Mouse (Mus musculus): Measurements from ENCODE around the gene Usp6nl. TPM values are rescaled to one million over a fixed set of nuclear protein-coding genes. Genes with fewer than 3 reads are reported as not detected.

Gene Usp6nl
- polyA plus RNA-seq, 1 experiment, result 8.6 TPM

- Histone ChIP-seq H3K4me3 (ENCODE audit: insufficient read depth, low read length) (no peak overlapping the region), H3K4me1 (ENCODE audit: control insufficient read depth, insufficient read depth, low read length) (peaks cover 1% of the 10 kb centered on the region; the same call in 1 of the 2 replicates), H3K27ac (ENCODE audit: insufficient read depth, low read length) (no peak overlapping the region)
- no peak for TF ChIP-seq POLR2A (IDR thresholded peaks at IDR 0.05; ENCODE audit: extremely low read depth, insufficient read depth, low read length)
- TF ChIP-seq CTCF (IDR thresholded peaks at IDR 0.05; ENCODE audit: extremely low read depth, insufficient read depth, low read length), result no peak
Observed at GRCm38 (mm10) chr2:6330756-6331155, 8.3 kb downstream of the Usp6nl start.

- Histone ChIP-seq H3K4me1 (ENCODE audit: control insufficient read depth, insufficient read depth, low read length) (peaks cover 1% of the 10 kb centered on the region; the same call in 1 of the 2 replicates), H3K4me3 (ENCODE audit: insufficient read depth, low read length) (no peak overlapping the region), H3K27ac (ENCODE audit: insufficient read depth, low read length) (no peak overlapping the region)
- no peak for TF ChIP-seq CTCF (IDR thresholded peaks at IDR 0.05; ENCODE audit: extremely low read depth, insufficient read depth, low read length)
- no peak for TF ChIP-seq POLR2A (IDR thresholded peaks at IDR 0.05; ENCODE audit: extremely low read depth, insufficient read depth, low read length)
Observed at GRCm38 (mm10) chr2:6331324-6332137, 9.1 kb downstream of the Usp6nl start.

DNA sequence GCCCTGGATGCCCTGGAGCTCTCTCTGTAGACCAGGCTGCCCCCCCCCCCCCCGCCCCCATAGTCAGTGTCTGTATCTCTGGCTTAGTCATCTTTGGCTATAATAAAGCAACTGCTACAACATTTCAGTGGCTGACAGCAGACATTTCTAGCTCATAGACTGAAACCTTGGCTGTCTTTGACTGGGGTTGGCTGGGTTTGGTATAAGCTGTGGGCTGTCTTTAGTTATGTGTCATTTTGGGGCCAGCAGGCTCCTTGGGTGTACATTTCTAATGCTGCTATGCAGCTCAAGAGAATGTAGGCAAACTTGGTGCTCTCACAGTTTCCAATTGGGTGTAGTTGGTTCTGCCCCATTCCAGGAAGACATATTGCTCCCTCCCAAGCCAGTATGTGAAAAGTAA is 11.1 kb downstream of the Usp6nl start:
- Histone ChIP-seq H3K27ac (ENCODE audit: insufficient read depth, low read length) (no peak overlapping the region), H3K4me1 (ENCODE audit: control insufficient read depth, insufficient read depth, low read length) (peaks cover 1% of the 10 kb centered on the region; the same call in 1 of the 2 replicates), H3K4me3 (ENCODE audit: insufficient read depth, low read length) (no peak overlapping the region)
- TF ChIP-seq CTCF (IDR thresholded peaks at IDR 0.05; ENCODE audit: extremely low read depth, insufficient read depth, low read length) (no peak), POLR2A (IDR thresholded peaks at IDR 0.05; ENCODE audit: extremely low read depth, insufficient read depth, low read length) (no peak)

- Histone ChIP-seq H3K27ac (ENCODE audit: insufficient read depth, low read length) (no peak overlapping the region), H3K4me3 (ENCODE audit: insufficient read depth, low read length) (no peak overlapping the region), H3K4me1 (ENCODE audit: control insufficient read depth, insufficient read depth, low read length) (peaks cover 1% of the 10 kb centered on the region; the same call in 1 of the 2 replicates)
- no peak for TF ChIP-seq POLR2A (IDR thresholded peaks at IDR 0.05; ENCODE audit: extremely low read depth, insufficient read depth, low read length)
- no peak for TF ChIP-seq CTCF (IDR thresholded peaks at IDR 0.05; ENCODE audit: extremely low read depth, insufficient read depth, low read length)
Observed at GRCm38 (mm10) chr2:6334011-6334410, 11.5 kb downstream of the Usp6nl start.

GRCm38 (mm10) chr2:6335032-6335735 is 12.7 kb downstream of the Usp6nl start:
- no peak for TF ChIP-seq CTCF (IDR thresholded peaks at IDR 0.05; ENCODE audit: extremely low read depth, insufficient read depth, low read length)
- TF ChIP-seq POLR2A (IDR thresholded peaks at IDR 0.05; ENCODE audit: extremely low read depth, insufficient read depth, low read length), result no peak
- H3K27ac ChIP-seq (ENCODE audit: insufficient read depth, low read length), result no peak overlapping the region

DNA sequence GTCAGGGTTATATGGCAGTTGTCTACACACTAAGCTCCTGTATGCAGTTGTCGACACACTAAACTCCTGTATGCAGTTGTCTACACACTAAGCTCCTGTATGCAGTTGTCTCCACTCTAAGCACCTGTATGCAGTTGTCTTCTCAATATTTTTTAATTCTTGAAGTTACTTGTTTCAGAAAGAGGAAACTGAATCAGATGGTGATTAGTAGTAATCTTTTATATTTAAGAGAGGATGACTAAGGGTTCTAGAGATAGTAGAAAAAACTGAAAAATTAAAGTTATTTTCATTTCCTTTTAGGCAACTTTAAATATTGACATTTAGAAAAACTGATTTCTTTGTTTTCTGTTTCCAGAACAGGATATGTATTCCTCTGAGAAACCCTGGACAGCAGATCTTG is 13.5 kb downstream of the Usp6nl start:
- TF ChIP-seq POLR2A (IDR thresholded peaks at IDR 0.05; ENCODE audit: extremely low read depth, insufficient read depth, low read length) (no peak), CTCF (IDR thresholded peaks at IDR 0.05; ENCODE audit: extremely low read depth, insufficient read depth, low read length) (no peak)

More at GRCm38 (mm10) chr2:6335032-6335735, 12.7 kb downstream of the Usp6nl start:
- Histone ChIP-seq H3K4me1 (ENCODE audit: control insufficient read depth, insufficient read depth, low read length) (peaks cover 1% of the 10 kb centered on the region; the same call in 1 of the 2 replicates), H3K4me3 (ENCODE audit: insufficient read depth, low read length) (no peak overlapping the region)

DNA sequence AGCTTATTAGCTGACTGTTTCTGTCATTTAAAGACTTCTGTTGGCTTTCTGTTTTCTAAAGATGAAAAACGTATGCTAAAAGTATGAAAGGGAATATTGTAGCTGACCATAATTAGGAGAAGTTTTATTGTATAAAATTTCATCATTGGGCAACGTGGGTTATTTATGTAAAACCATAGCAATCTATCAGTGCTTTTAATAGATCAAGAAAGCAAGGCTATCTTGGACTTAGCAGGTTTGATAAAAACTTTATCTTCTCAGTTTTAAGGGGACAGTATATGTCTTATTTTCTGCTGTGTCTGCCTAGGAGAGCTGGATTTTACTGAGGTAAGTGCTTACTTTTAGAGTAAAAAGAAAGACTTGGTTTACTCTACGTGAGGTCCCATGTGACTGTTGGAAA is 14.2 kb downstream of the Usp6nl start:
- H3K4me3 ChIP-seq (ENCODE audit: insufficient read depth, low read length), result no peak overlapping the region
- peaks cover under 1% of the 10 kb centered on the region; the same call in 1 of the 2 replicates for H3K4me1 ChIP-seq (ENCODE audit: control insufficient read depth, insufficient read depth, low read length)
- H3K27ac ChIP-seq (ENCODE audit: insufficient read depth, low read length), result no peak overlapping the region
- no peak for TF ChIP-seq POLR2A (IDR thresholded peaks at IDR 0.05; ENCODE audit: extremely low read depth, insufficient read depth, low read length)
- no peak for TF ChIP-seq CTCF (IDR thresholded peaks at IDR 0.05; ENCODE audit: extremely low read depth, insufficient read depth, low read length)

More for the DNA sequence above, 13.5 kb downstream of the Usp6nl start:
- Histone ChIP-seq H3K27ac (ENCODE audit: insufficient read depth, low read length) (no peak overlapping the region), H3K4me3 (ENCODE audit: insufficient read depth, low read length) (no peak overlapping the region), H3K4me1 (ENCODE audit: control insufficient read depth, insufficient read depth, low read length) (peaks cover 1% of the 10 kb centered on the region; the same call in 1 of the 2 replicates)

- H3K4me3 ChIP-seq (ENCODE audit: insufficient read depth, low read length), result no peak overlapping the region
- H3K4me1 ChIP-seq (ENCODE audit: control insufficient read depth, insufficient read depth, low read length), result no peaks in the 10 kb centered on the region
- H3K27ac ChIP-seq (ENCODE audit: insufficient read depth, low read length), result no peak overlapping the region
- no peak for TF ChIP-seq CTCF (IDR thresholded peaks at IDR 0.05; ENCODE audit: extremely low read depth, insufficient read depth, low read length)
- no peak for TF ChIP-seq POLR2A (IDR thresholded peaks at IDR 0.05; ENCODE audit: extremely low read depth, insufficient read depth, low read length)
Observed at GRCm38 (mm10) chr2:6337436-6337835, 15.0 kb downstream of the Usp6nl start.

- H3K4me1 ChIP-seq (ENCODE audit: control insufficient read depth, insufficient read depth, low read length), result no peaks in the 10 kb centered on the region
- no peak for TF ChIP-seq POLR2A (IDR thresholded peaks at IDR 0.05; ENCODE audit: extremely low read depth, insufficient read depth, low read length)
- TF ChIP-seq CTCF (IDR thresholded peaks at IDR 0.05; ENCODE audit: extremely low read depth, insufficient read depth, low read length), result no peak
- 0 out of 2 replicates have a peak overlapping the region, but pooled peaks have one; percentile 36 for H3K27ac ChIP-seq (ENCODE audit: insufficient read depth, low read length)
- no peak overlapping the region for H3K4me3 ChIP-seq (ENCODE audit: insufficient read depth, low read length)
Observed at GRCm38 (mm10) chr2:6338031-6338629, 15.7 kb downstream of the Usp6nl start.

All from cortical plate, adult 2 months (tissue).